Mouse (Mus musculus): Measurements from ENCODE around the gene Rassf3.

DNA sequence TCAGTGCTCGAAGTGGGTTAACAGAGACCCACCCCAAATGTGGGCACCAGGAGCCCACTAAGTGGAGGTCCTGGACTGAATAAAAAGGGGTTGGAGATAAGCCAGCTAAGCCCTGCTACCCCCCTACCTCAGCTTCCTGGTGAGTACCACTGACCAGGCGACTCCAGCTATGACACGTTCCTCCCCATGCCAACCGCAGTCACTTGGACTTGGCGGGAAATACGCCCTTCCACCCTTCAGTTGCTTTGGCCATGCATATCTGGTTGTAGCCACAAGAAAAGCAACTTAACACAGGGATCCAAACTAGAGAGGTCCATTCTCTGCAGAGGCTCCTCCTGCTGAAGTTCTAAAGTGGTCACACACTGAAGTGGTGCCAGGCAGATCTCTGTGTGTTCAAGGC is 53.9 kb downstream of the Rassf3 start:
- TF ChIP-seq POLR2A (IDR thresholded peaks at IDR 0.05; ENCODE audit: control insufficient read depth, low read depth, low read length) (no peak), CTCF (IDR thresholded peaks at IDR 0.05; ENCODE audit: control insufficient read depth, insufficient read depth, insufficient replicate concordance, low read depth, low read length) (no peak)
